Mouse (Mus musculus): ENCODE measurements around the gene Vmn1r62.
"Not testable (repeated sequence)": the region's sequence is repeated elsewhere in the genome, so short reads cannot be mapped to it uniquely, and the experiment has no call there.

The Vmn1r62 gene

GRCm38 (mm10) chr7:5673331-5673730, at the start of gene Vmn1r62:
Gene Vmn1r62 (plus strand): TSS chr7:5673631.
- DNase-seq (ENCODE audit: low spot score): not testable (repeated sequence)
